Mouse (Mus musculus) cerebellum, adult 11 months (tissue): Measurements from ENCODE around the gene Cyp2c55.
A peak's percentile ranks its signal among the peaks of the same experiment; 100 is the strongest.

Experiments used
- DNase-seq: peaks from one replicate; pipeline ENCODE4 v3.0.0; 2022

Cyp2c55 gene

DNA sequence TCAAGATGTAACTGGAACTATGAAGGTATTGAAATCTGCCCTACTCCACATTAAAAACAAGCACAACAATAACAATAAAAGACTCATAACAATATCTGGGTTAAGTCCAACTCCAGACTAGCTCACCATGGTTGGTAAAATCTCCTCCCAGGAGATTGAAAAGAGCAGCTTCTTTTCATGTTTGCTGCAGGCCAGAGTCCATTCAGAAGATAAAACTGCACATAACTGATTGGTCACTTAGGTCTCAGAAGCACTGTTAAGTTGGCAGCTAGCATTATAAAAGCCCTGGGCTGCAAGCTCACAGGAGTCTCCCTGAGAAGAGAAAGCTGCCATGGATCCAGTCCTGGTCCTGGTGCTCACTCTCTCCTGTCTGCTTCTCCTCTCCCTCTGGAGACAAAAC is at the start of gene Cyp2c55:
TSS of gene Cyp2c55 (plus strand) at position 305 of the 400 bp plus-strand sequence.
- no peak for DNase-seq

DNA sequence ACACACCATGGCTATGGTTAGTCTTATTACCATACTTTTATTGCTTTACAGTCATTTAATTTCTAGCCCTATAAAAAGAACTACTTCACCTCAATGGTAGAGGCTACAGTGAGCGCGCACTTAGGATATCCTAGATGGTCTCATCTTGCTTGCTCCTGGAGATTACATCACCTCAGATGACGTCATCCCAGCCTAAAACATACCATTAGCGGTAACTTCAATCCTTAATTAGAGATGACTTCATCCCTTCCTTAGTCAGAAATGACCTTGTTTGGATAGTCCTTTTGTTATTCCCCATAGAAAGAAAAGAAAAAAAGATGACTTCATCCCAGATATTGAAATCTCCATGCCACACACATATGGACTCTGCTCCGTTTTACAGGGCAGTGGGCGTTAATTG is 36.1 kb upstream of the Cyp2c55 start:
- no peak for DNase-seq

DNA sequence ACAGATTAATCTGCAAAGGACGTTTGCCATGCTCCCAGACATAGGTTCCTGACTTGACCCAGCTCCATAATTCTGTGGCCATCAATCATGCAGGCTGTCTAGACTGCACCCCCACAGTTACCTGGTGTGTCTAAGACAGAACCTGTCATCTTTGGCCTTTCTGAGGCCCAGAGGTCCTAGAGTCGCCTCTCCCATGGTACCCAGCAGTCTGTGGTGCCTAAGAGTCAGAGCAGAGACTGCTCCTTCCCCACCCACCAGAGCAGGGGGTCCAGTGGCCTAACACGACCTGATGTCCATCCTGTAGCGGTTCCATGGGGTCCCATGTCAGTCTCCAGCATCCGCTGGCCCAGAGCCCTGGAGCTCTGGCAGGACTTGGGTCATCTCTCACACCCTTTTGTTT is 34.2 kb upstream of the Cyp2c55 start:
- no peak for DNase-seq

DNA sequence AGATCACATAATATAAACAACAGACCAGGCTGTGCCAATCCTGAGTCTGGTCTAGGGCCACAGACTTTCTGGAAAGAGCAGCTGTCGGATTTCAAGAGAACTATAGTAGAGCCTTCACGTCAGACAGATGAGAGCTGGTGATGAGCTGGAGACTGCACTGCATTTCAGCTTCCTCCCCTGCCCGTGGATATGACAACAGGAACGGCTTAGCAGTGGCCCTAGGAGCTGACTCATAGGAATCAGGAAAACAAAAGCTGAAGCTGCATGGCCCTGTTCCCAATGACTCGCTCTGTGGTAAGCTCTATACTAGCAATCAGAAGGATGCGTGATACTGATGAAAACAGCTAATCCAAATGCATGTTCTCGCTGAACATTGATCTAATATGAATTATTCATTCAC is 33.2 kb upstream of the Cyp2c55 start:
- no peak for DNase-seq

DNA sequence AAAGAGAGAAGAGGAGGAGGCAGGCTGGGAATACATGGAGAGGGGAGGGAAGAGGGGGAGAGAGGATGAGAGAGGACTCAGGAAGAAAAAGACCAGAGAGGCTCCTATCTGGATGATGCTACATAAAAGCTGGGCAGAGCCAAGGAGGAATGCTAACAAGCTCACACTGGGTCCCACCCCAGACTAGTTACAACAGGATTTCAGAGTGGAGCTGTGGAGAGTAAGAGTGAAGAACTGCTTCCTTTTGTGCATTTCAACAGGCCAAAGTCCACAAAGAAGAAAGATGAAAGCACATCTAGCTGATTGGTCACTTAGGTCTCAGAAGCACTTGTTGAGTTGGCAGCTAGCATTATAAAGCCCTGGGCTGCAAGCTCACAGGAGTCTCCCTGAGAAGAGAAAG is 30.6 kb upstream of the Cyp2c55 start:
- no peak for DNase-seq

DNA sequence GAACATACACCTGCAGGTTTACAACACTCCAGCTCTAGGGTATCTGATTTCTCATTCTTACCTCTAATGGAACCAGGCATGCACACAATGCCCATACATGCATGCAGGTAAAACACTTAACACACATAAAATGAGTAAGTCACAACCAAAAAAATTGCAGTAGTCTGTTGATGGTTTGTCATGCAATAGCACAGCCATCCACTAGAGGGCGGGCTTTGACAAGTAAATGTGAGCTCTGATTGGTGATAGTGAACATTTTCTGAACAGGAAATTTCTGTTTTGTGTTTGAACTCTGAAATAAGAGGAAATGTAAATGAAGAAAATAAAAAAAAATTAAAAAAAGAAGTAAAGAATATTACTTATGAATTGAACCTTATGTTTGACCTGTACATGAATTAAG is 24.9 kb upstream of the Cyp2c55 start:
- DNase-seq: peak; percentile 18

DNA sequence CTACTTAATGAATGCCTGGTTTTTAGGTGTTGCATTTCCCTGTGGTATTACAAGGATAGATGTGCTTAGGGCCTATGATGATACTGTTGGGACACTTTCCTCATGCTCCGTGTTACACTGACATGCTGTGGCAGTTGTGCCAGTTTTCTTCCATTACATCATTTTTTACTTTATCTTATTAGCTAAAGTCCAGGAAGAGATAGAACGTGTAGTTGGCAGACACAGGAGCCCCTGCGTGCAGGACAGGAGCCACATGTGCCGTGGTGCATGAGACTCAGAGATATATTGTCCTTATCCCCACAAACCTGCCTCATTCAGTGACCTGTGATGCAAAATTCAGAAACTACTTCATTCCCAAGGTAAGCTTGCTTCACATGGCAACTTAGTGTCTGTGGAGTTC is 8.6 kb upstream of the Cyp2c55 start:
- no peak for DNase-seq

DNA sequence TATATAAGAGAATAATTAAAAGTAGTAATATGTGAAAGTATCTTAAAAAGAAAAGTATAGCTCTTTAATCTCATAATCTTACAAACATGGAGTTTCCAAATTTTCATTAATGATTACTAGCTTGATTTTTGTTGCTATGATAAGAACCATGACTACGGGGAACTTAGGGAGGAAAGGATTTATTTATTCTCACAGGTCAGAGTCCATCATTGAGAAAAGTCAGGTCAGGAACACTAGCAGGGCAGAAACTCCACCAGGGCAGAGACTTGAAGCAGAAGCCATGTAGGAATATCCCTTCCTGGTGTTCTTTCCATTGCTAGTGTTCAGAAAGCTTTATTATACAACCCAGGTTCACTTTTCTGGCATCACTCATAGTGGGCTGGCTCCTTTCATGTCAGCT is 8.1 kb upstream of the Cyp2c55 start:
- DNase-seq: no peak

DNA sequence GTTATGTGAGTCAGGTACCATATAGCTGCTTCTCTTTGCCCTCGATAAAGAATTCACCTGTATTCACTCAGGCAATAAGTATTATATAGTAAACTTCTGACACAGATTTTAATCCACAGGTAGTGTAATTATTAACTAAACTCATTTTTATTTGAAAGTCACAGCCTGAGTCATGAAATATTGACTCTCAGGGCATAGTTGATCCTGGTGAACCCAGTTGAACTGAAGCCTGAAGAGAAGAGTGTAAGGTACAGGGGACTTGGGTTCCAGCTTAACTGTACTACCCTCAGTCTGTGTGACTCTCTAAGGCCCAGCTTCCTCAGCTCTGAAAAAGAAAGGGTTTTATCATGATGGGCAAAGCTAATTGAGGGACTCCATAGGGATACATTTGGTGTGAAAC is 1.7 kb upstream of the Cyp2c55 start:
- DNase-seq: no peak

DNA sequence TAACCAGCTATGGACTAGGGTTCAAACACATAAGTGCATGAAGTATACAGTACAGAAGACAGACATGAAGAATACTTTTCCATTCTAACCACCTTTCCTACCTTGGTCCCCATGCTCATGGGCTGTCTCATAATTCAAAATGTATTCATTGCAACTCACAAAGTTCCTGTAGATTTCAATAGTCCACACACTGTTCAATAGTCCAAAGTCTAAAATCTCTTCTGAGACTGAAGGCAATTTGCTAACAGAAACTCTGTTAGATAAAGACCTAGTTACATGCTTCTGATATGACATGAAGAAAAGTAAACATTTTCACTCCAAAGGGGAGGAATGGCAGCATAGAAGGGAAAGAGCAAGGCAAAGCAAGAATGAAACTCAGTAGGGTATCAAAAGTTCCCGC is 51.1 kb downstream of the Cyp2c55 start:
- DNase-seq: no peak

DNA sequence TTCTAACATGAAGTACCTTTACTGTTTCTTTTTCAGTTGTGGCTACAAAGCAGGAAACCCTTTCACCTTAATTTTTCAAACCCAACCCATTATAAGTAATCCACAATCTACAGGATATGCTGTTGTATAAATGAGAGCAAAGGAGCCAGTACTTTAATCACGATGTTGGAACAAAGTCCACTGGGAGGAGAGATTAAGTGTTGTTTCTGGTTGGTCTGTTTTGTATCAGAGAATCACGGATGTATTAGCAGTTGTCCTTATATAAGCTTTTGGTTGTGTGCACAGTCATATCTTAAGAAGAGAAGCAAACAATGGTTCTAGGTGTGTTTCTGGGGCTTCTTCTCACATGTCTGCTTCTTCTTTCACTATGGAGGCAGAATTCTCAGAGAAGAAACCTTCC is 53.9 kb downstream of the Cyp2c55 start, which contains the start of gene Cyp2c65:
TSS of gene Cyp2c65 (plus strand) at position 297 of the 400 bp plus-strand sequence.
- no peak for DNase-seq
